Mouse (Mus musculus) effector memory CD4-positive, alpha-beta T cell, adult 5 months (primary cell): ENCODE measurements around the gene Zfp316. TPM values are rescaled to one million over a fixed set of nuclear protein-coding genes. Genes with fewer than 3 reads are reported as not detected.

Experiments used
- polyA plus RNA-seq: library from polyadenylated mRNA; unstranded; fragments of 100-300 nt; shearing (Covaris generic); gene quantifications from one replicate; pipeline ENCODE4 v1.2.1, GENCODE M21; 2017

Zfp316 gene
- polyA plus RNA-seq = 1.7 TPM

DNA sequence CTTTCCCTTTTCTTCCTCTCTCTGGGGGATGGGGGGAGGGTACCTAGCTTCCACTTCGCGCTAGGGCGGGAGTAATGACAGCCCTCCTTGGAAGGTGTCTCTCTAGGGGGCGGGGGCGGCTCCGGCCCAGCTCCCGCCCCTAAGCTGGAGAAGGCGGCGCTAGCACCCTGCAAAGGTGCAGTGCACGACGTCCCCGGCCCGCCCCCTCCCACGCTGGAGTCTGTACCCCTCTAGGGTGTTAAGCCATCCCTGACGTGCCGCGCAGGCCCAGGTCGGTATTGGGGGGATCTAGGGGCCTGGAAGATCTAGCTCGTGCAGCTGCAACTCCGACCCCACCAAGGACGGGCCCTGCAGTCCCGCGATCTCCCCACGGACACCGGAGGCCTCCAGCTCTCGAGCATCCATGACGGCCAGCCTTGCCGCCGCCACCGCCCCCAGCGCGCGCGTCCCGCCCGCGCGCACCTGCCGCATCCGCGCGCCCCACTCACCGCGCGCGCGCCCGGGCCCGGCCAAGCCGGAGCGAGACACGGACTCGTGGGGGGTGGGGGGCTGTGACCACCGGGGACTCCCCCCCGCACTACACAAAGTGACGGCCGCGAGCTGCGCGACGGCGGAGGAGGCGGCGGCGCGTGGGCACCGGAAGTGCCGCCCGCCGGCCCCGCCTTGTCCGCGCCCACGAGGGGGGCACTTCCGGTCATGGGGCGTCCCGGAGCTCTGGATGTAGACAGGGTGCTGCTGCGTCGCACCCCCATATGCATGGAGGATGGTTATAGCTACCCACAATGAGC lies at the start of gene Zfp316:
Gene Zfp316 (minus strand): TSS at position 660 of the 788 bp plus-strand sequence.

DNA sequence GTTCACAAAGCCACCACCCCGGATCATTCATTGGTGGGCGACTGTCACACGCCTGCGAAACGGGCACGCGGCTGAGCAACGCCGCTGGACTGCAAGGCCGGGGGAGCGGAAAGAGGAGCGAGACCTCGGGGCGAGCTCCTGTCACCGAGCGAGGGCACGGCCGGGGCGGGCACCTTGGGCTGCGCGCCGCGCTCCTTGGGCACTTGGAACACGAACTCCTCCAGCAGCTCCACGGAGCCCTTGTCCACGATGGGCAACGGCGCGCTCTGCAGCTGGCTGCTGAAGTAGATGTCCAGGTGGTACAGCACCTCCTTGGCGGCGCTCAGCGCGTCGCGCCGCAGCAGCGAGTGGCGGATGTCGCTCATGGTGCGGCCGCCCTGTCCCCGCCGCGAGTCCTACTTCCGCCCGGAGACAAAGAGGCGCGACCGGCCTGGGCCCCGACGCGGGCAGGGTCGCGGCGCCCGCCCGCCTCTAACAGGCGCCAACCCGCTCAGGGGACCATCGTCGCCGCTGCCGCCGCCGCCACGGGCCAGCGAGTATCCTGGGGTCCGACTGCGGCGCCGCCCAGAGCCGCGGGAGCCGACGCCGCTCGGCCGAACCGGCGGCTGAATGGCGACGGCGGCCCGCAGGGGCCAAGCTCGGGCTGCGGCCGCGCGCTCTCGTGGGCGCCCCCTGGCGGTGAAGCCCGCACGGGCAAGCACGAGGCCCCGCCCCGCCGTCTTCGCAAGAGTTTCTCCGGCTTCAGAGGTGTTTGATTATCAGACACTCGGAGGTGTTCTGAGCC lies 45.1 kb upstream of the Zfp316 start, which contains the start of gene E130309D02Rik:
Gene E130309D02Rik (minus strand): TSS at position 631 of the 784 bp plus-strand sequence.

DNA sequence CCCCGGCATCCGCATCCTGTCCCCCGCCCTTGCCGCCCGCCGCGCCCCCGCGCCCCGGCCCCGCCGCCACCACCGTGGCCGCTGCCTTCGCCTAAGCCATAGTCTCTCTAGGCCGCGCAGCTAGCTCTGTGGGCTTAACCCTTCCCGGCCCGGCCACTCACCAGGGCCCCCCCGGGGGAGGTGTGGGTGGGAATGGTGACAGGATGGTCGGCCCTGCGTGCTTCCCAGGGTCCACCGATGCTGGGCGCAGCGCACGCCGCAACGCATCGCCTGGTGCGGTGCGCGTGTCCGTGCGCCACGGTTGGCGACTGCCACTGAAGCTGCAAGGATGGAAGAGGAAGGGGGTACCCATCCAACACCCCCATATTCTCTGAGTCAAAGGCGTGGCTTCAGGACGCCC lies 23.6 kb upstream of the Zfp316 start, which contains the start of gene Zfp853:
Gene Zfp853 (minus strand): TSS at position 220 of the 400 bp plus-strand sequence.

DNA sequence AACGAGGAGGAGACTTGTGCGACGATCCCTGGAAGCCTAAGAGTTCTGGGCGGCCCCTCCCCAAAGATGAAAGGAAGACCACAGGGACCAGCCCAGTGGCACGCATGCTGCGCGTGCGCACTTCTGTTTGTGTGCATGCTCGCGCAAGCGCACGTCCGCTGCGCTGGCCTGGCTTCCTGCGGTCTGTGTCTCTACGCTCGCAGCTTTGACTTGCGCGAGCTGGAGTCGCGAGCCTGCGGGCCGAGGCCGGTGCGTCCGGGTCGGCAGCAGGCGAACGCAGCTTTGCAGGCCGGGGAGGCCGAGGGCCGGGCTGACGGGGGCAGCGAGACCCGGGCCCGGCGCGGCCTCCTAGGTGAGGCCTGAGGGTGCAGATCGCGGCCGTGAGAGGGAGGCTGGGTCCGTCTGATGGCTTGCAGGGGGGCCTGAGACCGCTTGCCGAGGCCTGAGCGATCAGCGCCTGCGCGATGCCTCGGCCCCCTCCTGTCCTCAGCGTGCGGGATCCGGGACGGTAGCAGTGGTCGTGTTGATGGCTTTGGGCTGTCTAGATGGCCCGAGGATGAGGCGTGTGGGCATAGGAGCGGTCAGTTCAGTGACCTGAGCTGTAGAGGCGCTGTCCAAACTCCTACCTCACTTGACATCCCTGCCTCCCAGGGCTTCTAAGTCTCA lies 34.7 kb downstream of the Zfp316 start, which contains the start of gene Zfp12:
Gene Zfp12 (plus strand): TSS at position 136 of the 666 bp plus-strand sequence.

DNA sequence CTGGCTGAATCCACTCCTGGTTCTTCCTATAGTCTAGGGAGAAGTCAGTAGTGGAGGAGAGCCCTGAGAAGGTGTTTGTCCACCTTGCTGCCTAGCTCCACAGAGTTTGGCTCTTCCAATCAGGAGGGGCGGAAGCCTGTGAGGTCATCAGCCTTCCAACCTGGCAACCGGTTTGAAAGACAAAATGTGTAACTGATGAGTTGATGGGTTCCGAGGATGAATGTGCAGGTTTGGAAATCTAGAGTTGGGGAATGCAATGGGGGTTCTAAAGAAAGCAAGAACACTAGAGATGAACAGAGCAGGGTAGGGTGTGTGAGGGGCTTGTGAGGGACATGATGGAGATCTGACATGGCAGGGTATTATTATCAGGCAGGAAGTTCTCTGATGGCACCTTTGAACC lies 43.0 kb downstream of the Zfp316 start, which contains the start of gene Spdye4a:
Gene Spdye4a (minus strand): TSS at position 101 of the 400 bp plus-strand sequence.

Other genes starting within 250 kb of the Zfp316 start
- gene Rnf216, start 157.0 kb downstream of the Zfp316 start, polyA plus RNA-seq = 47.3 TPM
- gene Olfr718-ps1, start 122.4 kb downstream of the Zfp316 start, polyA plus RNA-seq = not detected
- gene Rbak, start 89.2 kb downstream of the Zfp316 start, polyA plus RNA-seq = 8.1 TPM
- not detected for gene Spdye4b, start 89.0 kb downstream of the Zfp316 start, polyA plus RNA-seq
- not detected for gene Spdye4a, start 43.1 kb downstream of the Zfp316 start, polyA plus RNA-seq
- gene Zfp12, start 34.9 kb downstream of the Zfp316 start, polyA plus RNA-seq = 16.7 TPM
- not detected for gene Zfp853, start 23.6 kb upstream of the Zfp316 start, polyA plus RNA-seq
- gene E130309D02Rik, start 45.3 kb upstream of the Zfp316 start, polyA plus RNA-seq = 41.4 TPM
- 53.2 TPM for gene Zdhhc4, start 59.2 kb upstream of the Zfp316 start, polyA plus RNA-seq
- not detected for gene Grid2ip, start 87.3 kb upstream of the Zfp316 start, polyA plus RNA-seq
- 28.6 TPM for gene Kdelr2, start 133.8 kb upstream of the Zfp316 start, polyA plus RNA-seq
- gene Daglb, start 194.6 kb upstream of the Zfp316 start, polyA plus RNA-seq = 8.6 TPM